Mouse (Mus musculus) heart, embryonic 13.5 days (tissue): ENCODE measurements around the gene Rtbdn. TPM values are rescaled to one million over a fixed set of nuclear protein-coding genes. Genes with fewer than 3 reads are reported as not detected.

Experiments used
- ATAC-seq: fragments of 200-750 bp; cut with Nextera tagmentation; 2 replicates; pipeline ENCODE4 v1.8.0; 2017; ENCODE audit warnings: moderate TSS enrichment; ENCODE audit not compliant: insufficient number of reproducible peaks, low FRiP score, low TSS enrichment; ENCODE audit errors: extremely low read depth
- H3K27ac ChIP-seq: fragments of 300-500 bp; sonication (generic); replicated peaks from 2 replicates; pipeline ENCODE4 v1.5.1; 2015; ENCODE audit warnings: moderate library complexity, mild to moderate bottlenecking, inconsistent platforms
- H3K27me3 ChIP-seq: fragments of 300-500 bp; sonication (generic); replicated peaks from 2 replicates; pipeline ENCODE4 v1.6.1; 2015; ENCODE audit warnings: mild to moderate bottlenecking, inconsistent platforms
- H3K36me3 ChIP-seq: fragments of 300-500 bp; sonication (generic); 2 replicates; pipeline ENCODE4 v1.6.1; 2015; ENCODE audit warnings: mild to moderate bottlenecking, inconsistent platforms
- H3K4me1 ChIP-seq: fragments of 300-500 bp; sonication (generic); 2 replicates; pipeline ENCODE4 v1.6.1; 2015; ENCODE audit warnings: inconsistent platforms
- H3K4me2 ChIP-seq: fragments of 300-500 bp; sonication (generic); 2 replicates; pipeline ENCODE4 v1.6.1; 2015; ENCODE audit warnings: inconsistent platforms, mild to moderate bottlenecking, moderate library complexity
- H3K4me3 ChIP-seq: fragments of 300-500 bp; sonication (generic); 2 replicates; pipeline ENCODE4 v1.5.1; 2015; ENCODE audit warnings: moderate library complexity, mild to moderate bottlenecking, inconsistent platforms
- H3K9ac ChIP-seq: fragments of 300-500 bp; sonication (generic); 2 replicates; pipeline ENCODE4 v1.6.1; 2015; ENCODE audit warnings: inconsistent platforms, mild to moderate bottlenecking, moderate library complexity
- H3K9me3 ChIP-seq: fragments of 300-500 bp; sonication (generic); 2 replicates; pipeline ENCODE4 v1.6.1; 2016; ENCODE audit warnings: inconsistent platforms
- WGBS: fragments of 180-500 bp; shearing (Covaris S2); methylation state at CpG from one replicate; pipeline ENCODE4 v1.1.7; 2015; ENCODE audit warnings: mixed read lengths; 5-methylcytosine and 5-hydroxymethylcytosine counted together
- polyA plus RNA-seq: library from polyadenylated mRNA; unstranded; fragments of >200 nt; fragmentation: Nextera tagmentation; extraction: Ambion mirVana; gene quantifications from 2 replicates; pipeline ENCODE4 v1.2.1, GENCODE M21; 2015

Gene Rtbdn
- polyA plus RNA-seq, 1 experiment from 2014 or later = 0.17 TPM

- peak; percentile 79 for ATAC-seq
- peaks cover 41% of the 10 kb centered on the region for H3K4me1 ChIP-seq
These were observed 19.0 kb downstream of the Rtbdn start for GRCm38 (mm10) chr8:84965731-84966291.

DNA sequence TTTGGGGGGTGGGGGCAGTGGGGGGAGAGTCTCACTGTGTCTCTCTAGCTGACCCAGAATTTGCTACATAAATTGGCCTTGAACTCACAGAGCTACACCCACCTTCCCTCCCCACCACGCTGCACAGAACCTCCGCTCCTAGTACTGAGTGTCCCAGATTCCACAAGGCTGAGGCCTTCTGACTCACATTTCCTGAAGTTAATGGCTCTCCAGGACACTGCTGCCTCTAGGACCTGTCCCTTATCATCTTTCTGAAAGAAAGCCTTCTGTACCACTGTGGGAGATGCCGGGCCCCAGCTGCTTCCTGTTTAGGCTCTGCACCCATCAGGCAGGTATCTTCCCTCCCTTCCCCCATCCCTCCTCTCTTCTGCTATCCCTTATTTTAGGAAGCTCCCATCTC is 19.8 kb downstream of the Rtbdn start:
- Histone ChIP-seq H3K4me1 (peaks cover 47% of the 10 kb centered on the region), H3K36me3 (peaks cover 23% of the 10 kb centered on the region), H3K4me3 (peak overlapping the region; percentile 76), H3K9me3 (no peaks in the 10 kb centered on the region), H3K9ac (0 out of 2 replicates have a peak overlapping the region, but pooled peaks have one; percentile 50), H3K4me2 (peak overlapping the region; percentile 99), H3K27ac (peak overlapping the region; percentile 64), H3K27me3 (no peaks in the 10 kb centered on the region)
- 28% methylated on average over 3 of the region's 3 CpGs for WGBS
- ATAC-seq = no peak

More at GRCm38 (mm10) chr8:84965731-84966291, 19.0 kb downstream of the Rtbdn start:
- no peaks in the 10 kb centered on the region for H3K9me3 ChIP-seq
- WGBS = under 1% methylated on average over 41 of the region's 41 CpGs
- H3K36me3 ChIP-seq = peaks cover 20% of the 10 kb centered on the region
- H3K4me2 ChIP-seq = peak overlapping the region; percentile 99
- H3K27ac ChIP-seq = peak overlapping the region; percentile 82
- H3K9ac ChIP-seq = peak overlapping the region; percentile 87
- peak overlapping the region; percentile 76 for H3K4me3 ChIP-seq
- no peaks in the 10 kb centered on the region for H3K27me3 ChIP-seq

- H3K36me3 ChIP-seq = peaks cover 30% of the 10 kb centered on the region
- WGBS = 86% methylated on average over 13 of the region's 13 CpGs
- H3K27ac ChIP-seq = peak overlapping the region; percentile 88
- peak overlapping the region; percentile 90 for H3K9ac ChIP-seq
- H3K27me3 ChIP-seq = no peaks in the 10 kb centered on the region
- peak overlapping the region; percentile 99 for H3K4me2 ChIP-seq
- no peak for ATAC-seq
- no peaks in the 10 kb centered on the region for H3K9me3 ChIP-seq
- peak overlapping the region; percentile 67; the same call in 1 of the 2 replicates for H3K4me3 ChIP-seq
- H3K4me1 ChIP-seq = peaks cover 47% of the 10 kb centered on the region
These were observed 20.9 kb downstream of the Rtbdn start for GRCm38 (mm10) chr8:84967532-84968304.

- Histone ChIP-seq H3K27me3 (no peaks in the 10 kb centered on the region), H3K9me3 (no peaks in the 10 kb centered on the region), H3K4me3 (peak overlapping the region; percentile 67), H3K4me1 (peaks cover 47% of the 10 kb centered on the region), H3K9ac (peak overlapping the region; percentile 90), H3K4me2 (peak overlapping the region; percentile 99), H3K27ac (peak overlapping the region; percentile 88), H3K36me3 (peaks cover 35% of the 10 kb centered on the region)
- no peak for ATAC-seq
- 24% methylated on average over 2 of the region's 2 CpGs for WGBS
These were observed 21.9 kb downstream of the Rtbdn start for GRCm38 (mm10) chr8:84968650-84969049.

DNA sequence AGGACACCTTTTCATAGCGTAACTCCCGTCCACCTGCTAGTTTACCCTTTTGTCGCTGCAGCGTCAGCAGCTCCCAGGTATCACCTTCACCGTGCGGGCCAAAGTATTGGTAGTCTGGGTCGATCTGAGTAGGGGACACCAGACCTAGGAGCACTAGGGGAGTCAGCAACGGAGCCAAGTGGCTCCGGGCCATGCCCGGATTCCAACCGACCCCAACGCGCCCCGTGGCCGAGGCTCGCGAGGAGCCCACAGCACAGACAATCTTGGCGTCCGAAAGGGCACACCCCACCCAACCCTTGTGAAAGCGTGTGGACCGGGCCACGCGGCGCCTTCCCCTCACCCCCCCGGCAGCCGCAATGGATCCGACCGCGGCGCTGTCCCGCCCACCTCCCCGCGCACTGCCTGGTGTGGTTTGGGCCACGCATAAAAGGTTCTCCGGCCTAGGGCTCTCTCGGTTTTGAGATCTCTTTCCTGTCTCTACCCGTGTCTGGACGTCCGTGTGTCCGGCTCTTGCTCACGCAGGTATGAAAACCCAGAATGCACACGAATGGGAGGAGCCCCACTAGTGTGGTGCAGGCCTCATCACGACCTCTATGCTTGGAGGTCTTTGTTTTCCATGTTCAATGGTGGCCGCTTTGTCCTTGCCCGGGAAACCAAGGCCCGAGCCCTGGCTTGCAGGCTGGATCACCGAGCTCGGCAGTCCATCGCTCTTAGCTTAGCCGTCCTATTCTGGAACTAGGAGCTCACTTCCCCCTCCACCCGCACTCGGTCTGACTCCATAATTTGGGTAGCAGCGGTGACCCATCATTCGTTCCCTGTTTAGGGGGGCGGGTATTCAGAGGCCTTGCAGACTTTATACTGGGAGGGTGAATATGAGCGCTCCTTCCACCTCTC is 22.7 kb downstream of the Rtbdn start, which contains the start of the genes Gm49661, Prdx2 and Rnaseh2a:
Gene Gm49661 (minus strand): TSS at position 193 of the 894 bp plus-strand sequence.
Gene Prdx2 (plus strand): TSS at position 347 of the 894 bp plus-strand sequence.
Gene Rnaseh2a (minus strand): TSS at position 527 of the 894 bp plus-strand sequence.
- under 1% methylated on average over 56 of the region's 56 CpGs for WGBS
- Histone ChIP-seq H3K4me2 (peak within 1 kb of the TSS; percentile 99), H3K27me3 (no peaks in the 10 kb centered on the region), H3K9me3 (no peaks in the 10 kb centered on the region), H3K36me3 (peaks cover 39% of the 10 kb centered on the region), H3K4me1 (peaks cover 48% of the 10 kb centered on the region), H3K9ac (peak within 1 kb of the TSS; percentile 90), H3K27ac (peak within 1 kb of the TSS; percentile 88), H3K4me3 (peak within 1 kb of the TSS; percentile 67)
- ATAC-seq = peak; percentile 70

GRCm38 (mm10) chr8:84970135-84970790 is 23.5 kb downstream of the Rtbdn start:
- peak overlapping the region; percentile 99 for H3K4me2 ChIP-seq
- no peak for ATAC-seq
- no peaks in the 10 kb centered on the region for H3K27me3 ChIP-seq
- H3K4me3 ChIP-seq = peak overlapping the region; percentile 67
- H3K9ac ChIP-seq = peak overlapping the region; percentile 90
- WGBS = 9% methylated on average over 21 of the region's 21 CpGs
- peaks cover 47% of the 10 kb centered on the region for H3K36me3 ChIP-seq
- peak overlapping the region; percentile 88 for H3K27ac ChIP-seq
- H3K4me1 ChIP-seq = peaks cover 50% of the 10 kb centered on the region
- H3K9me3 ChIP-seq = no peaks in the 10 kb centered on the region

DNA sequence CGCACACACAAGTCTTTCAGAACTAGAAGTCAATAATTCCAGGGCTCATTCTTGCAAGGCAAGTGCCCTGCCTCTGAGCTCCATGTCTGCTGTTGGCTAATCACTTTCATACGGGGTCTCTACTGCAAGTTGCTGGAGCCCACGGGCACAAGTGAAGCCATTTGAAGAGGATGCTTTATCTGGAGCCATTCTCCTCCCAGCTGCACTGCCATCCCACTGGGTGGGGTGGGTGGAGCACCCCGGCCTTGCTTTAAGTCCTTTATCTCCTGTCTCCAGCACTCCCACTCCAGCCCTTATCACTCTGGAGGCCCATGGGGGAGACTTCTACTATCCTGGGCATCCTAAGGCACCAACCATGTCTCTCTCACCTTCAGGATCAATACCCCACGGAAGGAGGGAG is 24.1 kb downstream of the Rtbdn start:
- H3K4me2 ChIP-seq = peak overlapping the region; percentile 99
- peak overlapping the region; percentile 90 for H3K9ac ChIP-seq
- H3K36me3 ChIP-seq = peaks cover 49% of the 10 kb centered on the region
- H3K9me3 ChIP-seq = no peaks in the 10 kb centered on the region
- H3K27ac ChIP-seq = peak overlapping the region; percentile 88
- H3K27me3 ChIP-seq = no peaks in the 10 kb centered on the region
- peaks cover 51% of the 10 kb centered on the region for H3K4me1 ChIP-seq
- 32% methylated on average over 5 of the region's 5 CpGs for WGBS
- peak; percentile 61 for ATAC-seq
- H3K4me3 ChIP-seq = peak overlapping the region; percentile 67

GRCm38 (mm10) chr8:84973079-84973478 is 26.3 kb downstream of the Rtbdn start:
- 90% methylated on average over 1 of the region's 1 CpGs for WGBS
- Histone ChIP-seq H3K4me1 (peaks cover 51% of the 10 kb centered on the region), H3K4me3 (peak overlapping the region; percentile 21; the same call in 1 of the 2 replicates), H3K4me2 (peak overlapping the region; percentile 99), H3K36me3 (peaks cover 49% of the 10 kb centered on the region), H3K9me3 (no peaks in the 10 kb centered on the region), H3K27me3 (no peaks in the 10 kb centered on the region), H3K27ac (peak overlapping the region; percentile 4; the same call in 1 of the 2 replicates), H3K9ac (no peak overlapping the region)
- ATAC-seq = no peak

- no peak for ATAC-seq
- no peaks in the 10 kb centered on the region for H3K9me3 ChIP-seq
- H3K27ac ChIP-seq = peak overlapping the region; percentile 4; the same call in 1 of the 2 replicates
- H3K9ac ChIP-seq = no peak overlapping the region
- WGBS = 63% methylated on average over 4 of the region's 4 CpGs
- peak overlapping the region; percentile 99 for H3K4me2 ChIP-seq
- peak overlapping the region; percentile 21; the same call in 1 of the 2 replicates for H3K4me3 ChIP-seq
- peaks cover 49% of the 10 kb centered on the region for H3K36me3 ChIP-seq
- no peaks in the 10 kb centered on the region for H3K27me3 ChIP-seq
- peaks cover 51% of the 10 kb centered on the region for H3K4me1 ChIP-seq
These were observed 27.2 kb downstream of the Rtbdn start for GRCm38 (mm10) chr8:84973803-84974542.
